Mouse (Mus musculus) ES-CJ7 (cell line): ENCODE results near the gene Adgrl4.

ENCODE experiments used
- DNase-seq: peaks from one replicate; pipeline ENCODE4 v3.0.0; 2011; ENCODE audit warnings: low read depth, low spot score

Gene Adgrl4

GRCm38 (mm10) chr3:151437693-151438092 lies at the start of gene Adgrl4:
TSS of gene Adgrl4 (plus strand) at chr3:151437887.
- DNase-seq: peak; percentile 31

- no peak for DNase-seq
Measured at GRCm38 (mm10) chr3:151390912-151391311, 46.8 kb upstream of the Adgrl4 start.

DNA sequence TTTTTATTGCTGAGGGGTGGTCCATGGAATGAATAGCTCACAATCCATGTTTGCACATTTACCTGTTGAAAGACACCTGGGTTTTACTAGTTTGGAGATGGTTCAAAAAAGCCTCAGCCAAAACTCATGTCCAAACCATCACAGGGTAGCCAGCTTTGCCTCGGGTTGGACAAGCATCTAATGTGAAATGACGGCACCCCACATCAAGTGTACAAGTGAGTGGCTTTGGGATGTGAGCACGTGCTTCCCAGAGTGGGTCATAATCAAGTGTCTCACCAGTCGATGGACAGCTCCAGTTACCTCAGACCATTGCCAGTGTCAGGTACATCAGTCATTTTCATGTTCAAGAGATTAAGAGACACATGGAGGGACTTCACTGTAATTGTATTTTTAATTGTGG lies 44.8 kb upstream of the Adgrl4 start:
- DNase-seq: no peak

DNA sequence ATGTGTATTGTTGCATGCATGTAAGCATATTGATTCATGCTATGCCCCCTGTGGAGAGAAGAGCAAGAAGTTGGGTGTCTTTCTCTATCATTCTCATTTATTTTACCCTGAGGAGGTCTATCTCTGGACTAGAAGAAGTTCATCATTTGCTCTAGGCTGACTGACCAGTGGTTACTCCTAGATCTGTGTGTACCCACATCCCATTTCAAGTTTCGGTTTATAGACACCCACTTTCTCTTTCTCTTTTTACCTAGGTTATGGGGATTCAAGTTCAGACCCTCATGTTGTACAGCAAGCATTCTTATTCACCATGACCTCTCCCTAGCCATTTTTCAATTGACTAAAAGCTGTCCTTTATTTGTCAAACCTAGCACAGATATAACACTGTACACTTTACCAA lies 44.4 kb upstream of the Adgrl4 start:
- no peak for DNase-seq

- DNase-seq: no peak
Measured at GRCm38 (mm10) chr3:151399270-151399669, 38.4 kb upstream of the Adgrl4 start.

DNA sequence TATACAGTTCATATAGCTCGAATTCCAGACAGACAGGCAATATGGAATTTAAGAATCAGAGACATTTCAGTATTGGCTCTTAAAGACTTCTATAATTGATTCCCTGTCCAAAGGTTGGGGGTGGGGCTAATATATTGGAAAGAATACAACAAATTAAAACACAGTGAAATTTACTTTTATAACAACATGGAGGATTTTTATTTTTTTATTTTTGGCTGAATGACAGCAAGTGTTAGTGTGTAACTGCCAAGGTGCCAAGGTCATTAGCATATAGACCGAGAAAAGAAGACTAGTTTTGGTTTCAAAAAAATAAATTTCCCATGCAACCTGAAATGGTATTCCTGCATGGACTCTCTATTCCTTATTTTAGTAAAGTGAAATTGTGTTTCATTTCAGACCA lies 26.7 kb upstream of the Adgrl4 start:
- DNase-seq: no peak

DNA sequence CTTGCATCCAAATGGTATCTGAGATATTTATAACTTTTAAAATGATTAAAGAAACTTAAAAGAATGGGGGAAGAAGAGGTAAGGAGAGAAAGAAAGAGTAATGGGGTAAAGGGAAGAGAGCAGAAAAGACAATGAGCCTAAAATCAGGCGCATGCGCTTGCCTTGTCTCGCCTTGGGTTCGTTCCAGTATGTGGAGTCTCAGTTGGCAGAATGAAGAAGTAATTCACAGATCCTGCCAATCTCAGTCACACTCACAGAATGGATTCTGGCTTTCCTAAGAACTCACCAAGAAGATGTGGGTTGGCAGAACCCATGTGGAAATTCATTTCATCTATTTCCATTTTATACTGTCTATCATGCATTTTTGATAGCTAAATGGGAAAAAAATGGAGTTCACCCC lies 26.2 kb upstream of the Adgrl4 start:
- DNase-seq: no peak

DNA sequence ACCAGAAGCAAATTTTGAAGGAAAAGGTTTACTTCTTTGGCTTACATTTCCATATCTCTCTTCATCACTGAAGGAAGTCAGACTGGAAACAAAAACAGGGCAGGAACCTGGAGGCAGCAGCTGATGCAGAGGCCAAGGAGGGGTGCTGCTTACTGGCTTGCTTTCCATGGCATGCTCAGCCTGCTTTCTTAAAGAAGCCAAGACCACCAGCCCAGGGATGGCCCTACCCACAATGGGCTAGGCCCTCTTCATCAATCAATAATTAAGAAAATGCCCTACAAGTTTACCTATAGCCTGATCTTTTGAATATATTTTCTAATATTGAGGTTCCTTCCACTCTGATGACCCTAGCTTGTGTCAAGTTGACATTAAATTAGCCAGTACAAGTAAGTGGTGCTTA lies 20.8 kb upstream of the Adgrl4 start:
- DNase-seq: no peak

GRCm38 (mm10) chr3:151417688-151418572 lies 19.8 kb upstream of the Adgrl4 start:
- DNase-seq: no peak

DNA sequence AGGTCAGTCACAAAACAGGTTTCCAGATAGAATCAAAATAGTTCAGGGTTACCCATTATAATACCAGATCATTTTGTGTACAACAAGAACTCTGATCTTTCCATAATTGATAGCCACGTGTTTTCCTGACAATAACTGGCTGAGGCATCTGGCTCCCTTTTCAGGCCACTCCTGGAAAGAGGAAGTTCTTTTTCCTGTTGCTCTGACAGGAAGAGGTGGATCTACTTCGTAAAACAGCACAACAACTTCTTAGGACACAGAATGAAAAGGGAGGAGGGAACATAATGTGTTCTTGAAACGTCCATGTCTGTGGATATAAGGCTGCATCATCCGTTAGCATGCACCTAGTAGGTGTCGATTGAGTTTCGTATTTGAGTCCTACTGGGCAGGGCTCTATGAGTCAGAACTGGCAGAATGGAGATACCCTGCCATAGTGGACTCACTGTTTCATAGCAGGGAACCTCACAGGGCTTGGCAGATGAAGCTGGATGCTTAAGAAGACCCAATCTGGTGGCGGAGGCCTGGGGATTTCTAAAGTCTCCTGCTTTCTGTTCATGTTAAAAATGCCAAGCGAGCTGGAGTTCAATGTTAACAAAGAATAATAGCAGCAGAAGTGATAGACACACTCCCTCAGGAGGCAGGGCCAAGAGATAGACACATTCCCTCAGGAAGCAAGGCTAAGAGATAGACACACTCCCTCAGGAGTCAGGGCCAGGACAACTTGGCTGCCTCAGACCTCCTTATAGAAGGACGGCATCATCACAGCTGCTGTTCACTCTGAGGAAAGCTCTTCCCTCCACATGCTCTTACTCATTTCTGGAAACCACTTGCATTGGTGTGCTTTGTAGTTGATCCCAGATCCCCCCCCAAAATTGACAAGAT lies 13.1 kb upstream of the Adgrl4 start:
- DNase-seq: no peak

DNA sequence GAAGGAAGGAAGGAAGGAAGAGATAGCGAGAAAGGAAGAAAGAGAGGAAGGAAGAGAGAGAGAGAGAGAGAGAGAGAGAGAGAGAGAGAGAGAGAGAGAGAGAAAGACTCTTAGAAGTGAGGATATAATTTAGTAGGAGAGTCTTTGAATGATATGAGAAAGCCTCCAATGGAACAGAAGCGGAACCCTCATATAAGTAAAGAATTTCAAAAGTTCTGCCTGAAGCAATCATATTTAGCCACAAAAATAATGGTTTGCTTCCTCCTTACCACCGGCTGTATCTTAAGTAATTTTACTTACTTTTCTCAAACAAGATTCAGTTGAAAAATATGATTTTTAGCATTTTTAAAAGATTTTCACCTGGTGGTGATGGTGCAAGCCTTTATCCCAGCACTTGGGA lies 7.6 kb upstream of the Adgrl4 start:
- no peak for DNase-seq

DNA sequence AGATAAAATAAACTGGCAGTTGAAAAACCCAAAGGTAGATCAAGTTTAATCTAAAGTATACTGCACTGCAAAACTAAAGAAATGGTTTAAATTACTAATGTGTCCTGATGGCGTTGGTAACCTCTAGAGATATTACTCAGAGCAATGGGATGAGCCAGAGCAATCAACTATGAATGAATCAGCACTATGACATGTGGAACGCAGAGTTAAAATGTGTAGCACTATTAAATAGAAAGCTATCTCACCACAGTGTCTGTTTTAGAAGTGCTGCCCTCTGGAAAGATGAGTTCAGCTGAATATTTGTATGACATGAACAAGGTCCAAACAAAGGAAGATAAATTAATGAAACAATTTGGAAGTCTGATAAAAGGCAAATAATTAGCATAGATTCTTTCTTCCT lies 6.2 kb upstream of the Adgrl4 start:
- no peak for DNase-seq

- DNase-seq: no peak
Measured at GRCm38 (mm10) chr3:151438364-151438763, 677 bp downstream of the Adgrl4 start.

- no peak for DNase-seq
Measured at GRCm38 (mm10) chr3:151439976-151440375, 2.3 kb downstream of the Adgrl4 start.

GRCm38 (mm10) chr3:151442026-151442425 lies 4.3 kb downstream of the Adgrl4 start:
- no peak for DNase-seq

DNA sequence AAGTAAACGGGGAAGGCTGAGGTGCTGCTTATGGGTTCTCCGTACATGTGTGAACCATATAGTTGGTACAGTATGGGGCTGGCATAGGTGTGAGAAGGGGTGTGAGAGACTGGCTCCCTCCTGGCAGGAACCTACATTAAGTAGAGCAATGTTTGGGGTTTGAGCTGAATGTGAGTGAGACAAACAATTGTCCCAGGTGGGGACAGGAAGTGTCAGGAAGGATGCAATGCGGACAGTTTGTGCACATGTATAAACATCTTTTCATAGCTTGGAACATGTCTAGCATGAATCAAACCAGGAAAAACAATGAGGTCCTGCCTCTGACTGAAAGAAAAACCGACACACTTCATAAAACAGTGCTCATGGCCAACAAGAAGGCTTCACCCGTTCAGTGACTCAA lies 5.8 kb downstream of the Adgrl4 start:
- no peak for DNase-seq

DNA sequence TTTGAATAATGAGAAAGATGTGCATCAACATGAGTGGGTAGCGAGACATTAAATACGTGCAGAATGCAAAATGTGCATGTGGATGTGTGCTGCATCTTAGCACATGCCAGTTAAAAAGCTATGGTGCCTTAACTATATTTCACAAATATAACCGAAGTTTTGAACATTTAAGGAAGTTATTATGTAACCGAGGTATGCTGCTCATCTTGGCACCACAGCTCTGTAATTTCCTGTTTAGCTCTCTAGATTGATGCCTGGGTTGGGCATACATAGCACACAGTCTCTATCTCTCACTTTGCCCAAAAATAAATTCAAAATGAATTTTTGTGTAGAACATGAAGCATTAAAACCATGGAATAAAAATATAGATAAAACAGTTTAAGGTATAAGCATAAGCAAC lies 6.6 kb downstream of the Adgrl4 start:
- DNase-seq: no peak

GRCm38 (mm10) chr3:151445936-151446335 lies 8.2 kb downstream of the Adgrl4 start:
- no peak for DNase-seq

DNA sequence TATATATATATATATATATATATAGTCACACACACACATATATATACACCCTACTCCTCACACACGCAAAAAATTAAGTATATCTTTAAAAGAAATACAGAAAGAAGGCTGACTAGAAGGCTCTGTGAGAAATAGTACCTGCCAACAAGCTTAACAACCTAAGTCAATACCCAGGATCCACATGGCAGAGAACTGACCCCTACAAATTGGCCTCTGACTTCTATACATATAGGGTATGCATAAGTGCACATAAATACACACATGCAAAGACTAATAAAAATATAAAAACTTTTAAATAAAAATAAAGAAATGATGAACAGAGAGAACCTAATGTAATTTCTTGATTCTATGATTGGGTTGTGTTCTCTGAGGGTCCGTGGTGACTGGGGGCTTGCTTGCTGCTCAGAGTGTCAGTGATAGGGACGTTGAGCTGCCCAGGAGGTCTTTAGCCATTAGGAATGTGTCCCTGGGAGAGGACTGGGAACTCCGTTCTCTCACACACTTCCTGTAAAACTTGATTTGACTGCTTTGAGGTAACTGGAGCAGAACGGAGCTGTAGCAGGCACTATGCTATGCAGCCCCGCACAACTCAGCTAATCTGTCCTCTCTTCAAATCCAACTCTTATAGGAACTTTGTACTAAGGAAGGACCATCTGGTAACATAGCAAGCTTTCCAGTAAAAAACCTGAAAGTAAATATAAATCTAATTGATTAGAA lies 17.5 kb downstream of the Adgrl4 start:
- no peak for DNase-seq

DNA sequence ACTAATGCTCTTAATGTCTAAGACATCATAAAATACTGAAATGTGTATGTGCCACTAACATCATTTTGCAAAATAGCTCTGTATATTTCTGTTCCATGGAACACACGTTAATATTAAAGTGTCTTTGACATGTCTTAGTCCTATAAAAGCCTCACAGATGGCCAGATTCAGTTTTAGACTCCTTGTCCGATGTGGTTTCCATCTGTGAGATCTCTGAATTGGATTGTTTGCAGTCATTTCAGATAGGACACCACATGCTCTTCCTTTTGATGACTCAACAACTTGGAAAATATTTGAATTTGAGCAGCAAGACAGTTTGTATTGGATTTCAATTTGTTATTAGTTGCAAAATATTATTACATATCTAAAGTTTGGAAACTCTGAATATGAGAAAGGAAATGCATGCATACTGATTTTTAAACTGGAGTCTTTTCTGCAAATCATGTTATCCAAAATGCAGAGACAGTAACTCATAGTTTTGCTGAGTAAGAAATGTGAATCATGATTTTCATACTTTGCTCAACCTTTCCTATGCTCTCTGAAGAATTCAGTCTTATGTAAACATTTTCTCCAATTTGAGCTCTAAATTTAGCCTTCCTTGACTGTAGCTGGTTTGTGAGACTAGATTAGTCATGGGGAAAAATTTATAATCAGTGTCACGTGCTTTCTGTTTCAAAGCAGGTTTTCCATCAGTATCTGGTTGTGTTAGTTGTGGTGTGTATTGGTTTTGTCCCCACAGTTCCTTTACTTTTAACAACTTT lies 21.9 kb downstream of the Adgrl4 start:
- no peak for DNase-seq

DNA sequence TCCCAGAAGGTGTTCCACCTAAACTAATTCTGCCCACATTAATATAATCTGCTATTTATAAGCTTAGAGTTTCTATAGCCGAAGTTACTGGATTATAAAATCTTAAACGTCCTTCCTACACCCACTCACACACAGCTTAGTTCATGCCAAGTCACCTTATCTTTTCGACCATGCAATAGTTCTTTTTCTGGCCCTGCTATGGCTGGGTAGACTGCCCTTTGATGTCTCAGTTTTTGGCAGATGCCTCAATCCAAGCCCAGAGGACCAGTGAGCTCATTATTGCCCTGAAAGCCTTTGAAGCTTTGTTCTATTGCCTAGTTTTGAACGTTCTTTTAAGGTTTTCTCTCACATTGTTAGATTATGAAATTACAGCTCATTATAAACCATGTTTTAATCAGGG lies 27.5 kb downstream of the Adgrl4 start:
- DNase-seq: no peak
